Mouse (Mus musculus): ENCODE measurements around the gene Cpsf3. TPM values are rescaled to one million over a fixed set of nuclear protein-coding genes. Genes with fewer than 3 reads are reported as not detected.

The Cpsf3 gene
- polyA plus RNA-seq, 1 experiment from 2014 or later: 122 TPM

DNA sequence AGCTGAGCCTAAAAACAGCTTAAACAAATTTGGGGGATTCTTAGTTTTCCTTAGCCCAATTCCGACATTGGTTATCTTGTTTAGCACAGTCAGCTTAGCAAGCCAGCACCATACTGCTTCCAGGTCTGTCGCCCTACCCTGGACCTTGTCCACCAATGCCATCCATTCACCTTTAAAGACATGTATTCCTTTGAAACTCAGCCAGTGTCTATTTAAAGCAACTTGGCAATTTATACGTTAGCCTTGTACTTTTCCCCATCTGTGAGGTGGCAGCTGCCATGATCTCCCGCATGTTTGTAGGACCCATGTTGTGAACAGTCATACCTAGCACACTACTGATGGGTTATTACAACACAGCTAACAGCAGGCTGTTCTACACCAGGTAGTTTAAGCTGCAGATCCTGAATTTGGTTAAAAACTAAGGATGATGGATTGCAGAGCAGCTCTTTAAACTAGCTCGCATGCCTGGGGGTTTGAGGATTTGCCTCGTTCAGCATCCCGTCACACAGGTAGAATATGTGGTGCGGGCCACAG lies 17.0 kb upstream of the Cpsf3 start:
- 92% methylated on average over 8 of the region's 8 CpGs for WGBS
- Histone ChIP-seq H3K36me3 (peaks cover 98% of the 10 kb centered on the region), H3K27me3 (ENCODE audit: insufficient read depth, poor library complexity, severe bottlenecking) (no peaks in the 10 kb centered on the region), H3K9me3 (no peaks in the 10 kb centered on the region), H3K27ac (no peak overlapping the region), H3K4me1 (replicated peaks) (no peaks in the 10 kb centered on the region), H3K4me3 (no peak overlapping the region)
- no peak for DNase-seq (ENCODE audit: low spot score)

DNA sequence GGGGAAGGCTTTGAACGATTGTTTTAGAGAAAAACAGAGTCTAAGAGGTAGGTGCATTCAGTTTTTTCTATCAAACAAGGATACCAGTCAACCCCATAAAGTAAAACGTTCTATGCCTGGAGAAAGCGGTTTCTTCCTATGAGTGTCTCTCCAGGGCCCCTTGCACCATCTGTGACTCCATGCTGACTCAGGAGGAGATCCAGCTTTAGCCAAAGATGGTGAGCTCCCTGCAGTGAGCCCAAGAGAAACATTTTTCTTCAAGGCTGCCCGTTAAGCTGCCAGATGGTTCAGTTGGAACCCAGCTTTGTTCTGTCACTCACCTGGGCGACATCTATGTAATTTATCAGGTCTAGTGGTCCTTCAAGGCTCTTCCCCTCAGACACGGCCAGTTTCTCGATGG lies 10.7 kb upstream of the Cpsf3 start:
- Histone ChIP-seq H3K4me1 (replicated peaks) (no peaks in the 10 kb centered on the region), H3K27me3 (ENCODE audit: insufficient read depth, poor library complexity, severe bottlenecking) (no peaks in the 10 kb centered on the region), H3K36me3 (peaks cover 47% of the 10 kb centered on the region), H3K4me3 (no peak overlapping the region), H3K27ac (no peak overlapping the region), H3K9me3 (no peaks in the 10 kb centered on the region)
- DNase-seq (ENCODE audit: low spot score): no peak
- WGBS: 83% methylated on average over 7 of the region's 7 CpGs

DNA sequence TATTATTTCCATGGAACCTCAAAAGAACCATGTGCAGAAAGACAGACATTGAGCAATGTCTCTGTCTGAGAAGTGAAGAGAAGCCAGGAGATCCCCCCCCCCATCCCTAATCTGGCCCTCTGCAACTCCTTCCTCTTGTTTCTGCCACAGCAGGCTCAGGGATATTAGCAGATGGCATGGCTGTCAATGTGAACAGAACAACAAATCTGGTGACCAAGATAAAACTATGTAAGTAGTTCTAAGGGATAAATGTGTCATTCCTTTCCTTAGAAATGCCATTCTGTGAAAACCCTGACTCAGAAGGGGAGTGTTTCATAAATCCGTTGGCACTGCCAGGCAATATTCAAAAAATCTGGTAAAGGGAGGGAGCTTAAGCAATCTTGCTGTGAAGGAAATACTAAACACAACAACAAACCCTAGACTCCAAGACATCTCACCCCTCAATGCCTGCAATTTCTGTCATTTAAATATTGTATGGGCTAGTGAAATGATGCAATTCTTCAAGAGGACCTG lies 7.8 kb upstream of the Cpsf3 start:
- H3K9me3 ChIP-seq: no peaks in the 10 kb centered on the region
- no peak overlapping the region for H3K4me3 ChIP-seq
- 81% methylated on average over 1 of the region's 1 CpGs for WGBS
- no peaks in the 10 kb centered on the region for H3K4me1 ChIP-seq (replicated peaks)
- H3K27ac ChIP-seq: no peak overlapping the region
- peaks cover 17% of the 10 kb centered on the region for H3K36me3 ChIP-seq
- H3K27me3 ChIP-seq (ENCODE audit: insufficient read depth, poor library complexity, severe bottlenecking): no peaks in the 10 kb centered on the region
- no peak for DNase-seq (ENCODE audit: low spot score)

DNA sequence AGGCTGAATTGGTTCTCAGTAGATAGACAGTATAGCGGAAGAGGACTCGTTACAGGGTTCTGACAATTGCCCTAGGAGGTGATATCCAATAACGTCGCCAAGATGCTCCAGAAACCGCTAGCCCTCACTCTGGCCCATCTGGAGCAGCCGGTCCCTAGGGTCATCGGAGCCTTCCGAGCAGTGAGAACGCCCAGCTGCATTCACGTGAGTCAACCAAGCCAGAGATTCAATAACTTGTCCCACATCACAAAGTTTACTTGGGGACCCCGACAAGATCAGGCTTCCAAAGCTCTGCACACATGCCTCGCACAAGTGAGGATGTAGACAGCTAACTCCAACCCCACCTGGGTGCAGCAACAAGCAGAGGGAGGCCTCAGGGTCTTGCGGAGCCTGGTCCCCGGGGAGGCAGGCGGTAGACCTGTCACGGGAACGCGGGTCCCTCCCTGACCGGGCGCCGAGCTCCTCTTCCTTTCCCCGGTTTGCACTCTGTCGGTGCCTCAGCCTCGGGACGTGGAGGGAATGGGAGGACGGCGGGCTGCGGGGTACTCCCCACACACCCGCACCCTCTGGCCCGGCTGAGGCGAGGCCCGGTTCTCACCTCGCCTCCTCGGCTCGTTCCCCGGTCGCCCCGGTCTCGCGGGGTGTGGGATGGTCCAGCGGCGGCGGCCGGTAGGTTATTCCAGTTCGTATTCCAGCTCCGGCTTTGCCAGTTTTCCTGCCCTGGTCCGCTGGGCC lies 484 bp downstream of the Cpsf3 start:
- Histone ChIP-seq H3K4me1 (replicated peaks) (peaks cover 17% of the 10 kb centered on the region), H3K27me3 (ENCODE audit: insufficient read depth, poor library complexity, severe bottlenecking) (no peaks in the 10 kb centered on the region), H3K36me3 (peaks cover 23% of the 10 kb centered on the region), H3K4me3 (peak overlapping the region; percentile 85), H3K27ac (peak overlapping the region; percentile 93), H3K9me3 (no peaks in the 10 kb centered on the region)
- under 1% methylated on average over 47 of the region's 47 CpGs for WGBS
- DNase-seq (ENCODE audit: low spot score): no peak

DNA sequence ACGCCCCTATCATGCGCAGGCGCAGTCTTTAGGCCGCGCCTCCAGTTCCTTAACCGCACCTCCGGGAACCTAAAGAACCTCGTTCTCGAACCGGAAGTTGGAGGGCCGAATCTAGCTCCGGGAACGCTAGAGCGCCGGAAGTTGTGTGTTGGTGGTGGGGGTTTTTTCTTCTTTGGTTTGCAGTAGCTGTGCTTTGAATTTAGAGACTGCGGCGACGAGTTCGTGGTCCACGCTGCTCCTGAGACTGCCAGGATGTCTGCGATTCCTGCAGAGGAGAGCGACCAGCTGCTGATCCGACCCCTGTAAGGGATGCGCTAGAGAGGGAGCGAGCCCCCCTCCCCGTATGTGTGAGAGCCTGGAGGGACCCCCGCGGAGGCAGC lies 1.0 kb downstream of the Cpsf3 start, which contains the start of gene Itgb1bp1:
Gene Itgb1bp1 (minus strand): TSS at position 42 of the 380 bp plus-strand sequence.
- under 1% methylated on average over 28 of the region's 28 CpGs for WGBS
- Histone ChIP-seq H3K4me1 (replicated peaks) (peaks cover 17% of the 10 kb centered on the region), H3K9me3 (no peaks in the 10 kb centered on the region), H3K27me3 (ENCODE audit: insufficient read depth, poor library complexity, severe bottlenecking) (no peaks in the 10 kb centered on the region), H3K27ac (peak within 1 kb of the TSS; percentile 93), H3K4me3 (peak within 1 kb of the TSS; percentile 85), H3K36me3 (peaks cover 28% of the 10 kb centered on the region)
- DNase-seq (ENCODE audit: low spot score): peak; percentile 98

DNA sequence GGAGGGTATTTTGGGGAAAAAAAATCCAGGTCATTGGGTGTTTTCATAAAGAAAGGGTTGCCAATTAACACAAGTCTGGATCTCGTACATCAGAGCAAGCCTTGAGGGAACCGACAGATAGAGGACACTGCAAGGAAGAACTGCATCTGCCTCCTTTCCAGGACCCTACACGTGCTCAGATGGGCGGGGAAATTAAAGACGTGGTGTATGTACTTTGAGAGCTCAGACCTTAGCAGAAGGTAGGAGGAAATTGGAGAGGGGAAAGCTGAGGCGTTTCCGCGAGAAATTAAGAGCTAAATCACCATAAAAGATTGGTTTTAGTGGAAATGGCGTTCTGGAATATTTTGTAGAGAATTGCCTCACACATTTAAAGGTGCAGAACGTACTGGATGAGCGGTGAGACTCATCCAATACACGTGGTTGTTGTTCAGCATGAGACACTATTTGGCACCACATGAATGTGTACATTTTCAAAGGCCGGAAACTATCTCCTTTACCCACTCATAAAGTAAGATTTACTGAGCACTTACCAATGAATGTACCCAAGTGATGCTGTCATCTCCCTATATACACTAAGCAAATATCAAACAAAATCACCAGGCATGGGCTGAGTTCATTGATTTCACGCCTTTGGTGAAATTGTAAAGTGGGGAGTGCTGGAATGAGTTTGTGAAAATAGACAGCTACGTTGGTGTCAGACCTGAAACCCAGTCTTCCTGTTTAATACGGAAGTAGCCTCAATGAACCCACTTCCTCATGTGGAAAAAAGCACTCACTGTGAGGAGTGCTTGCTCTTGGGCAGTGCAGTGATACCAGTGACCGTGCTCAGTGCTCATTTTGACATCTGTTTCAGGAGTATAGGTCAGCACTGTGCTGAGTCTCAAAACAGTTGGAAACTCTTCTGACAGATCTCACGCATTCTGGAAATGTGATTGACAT lies 1.8 kb downstream of the Cpsf3 start:
- Histone ChIP-seq H3K27me3 (ENCODE audit: insufficient read depth, poor library complexity, severe bottlenecking) (no peaks in the 10 kb centered on the region), H3K27ac (peak overlapping the region; percentile 93), H3K36me3 (peaks cover 36% of the 10 kb centered on the region), H3K9me3 (no peaks in the 10 kb centered on the region), H3K4me3 (peak overlapping the region; percentile 85), H3K4me1 (replicated peaks) (peaks cover 17% of the 10 kb centered on the region)
- no peak for DNase-seq (ENCODE audit: low spot score)
- 41% methylated on average over 18 of the region's 18 CpGs for WGBS

DNA sequence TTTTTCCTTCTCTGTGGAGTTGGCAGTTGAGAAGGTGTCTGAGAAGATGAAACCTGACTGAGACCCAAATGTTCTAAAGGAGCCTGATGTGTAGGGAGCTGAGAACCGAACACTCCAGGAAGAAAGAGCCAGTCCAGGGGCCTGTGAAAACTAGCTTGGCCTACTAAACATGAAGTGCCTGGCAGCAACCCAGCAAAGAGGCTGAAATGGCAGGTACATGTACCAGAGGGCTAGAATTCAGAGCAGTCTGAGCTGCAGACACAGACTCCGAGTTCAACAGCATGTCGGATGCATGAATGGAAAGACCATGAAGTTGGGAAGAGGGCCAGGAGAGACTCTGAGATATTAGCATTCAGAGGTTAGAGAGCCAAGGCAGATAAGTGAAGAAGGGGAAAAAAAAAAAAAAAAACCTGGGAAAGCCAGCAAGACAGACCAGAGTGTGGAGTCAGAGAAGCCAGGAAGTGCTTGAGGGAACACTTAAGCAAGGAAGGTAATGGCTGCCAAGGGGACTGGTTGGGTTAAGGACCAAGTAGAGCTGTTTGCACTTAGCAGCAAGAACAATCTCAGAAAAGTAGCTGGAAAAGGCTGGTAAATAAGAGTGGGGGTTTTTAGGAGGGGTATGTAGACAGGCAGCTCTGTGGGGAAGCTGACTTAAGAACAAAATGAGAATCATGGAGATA lies 3.7 kb downstream of the Cpsf3 start:
- no peak overlapping the region for H3K27ac ChIP-seq
- no peak for DNase-seq (ENCODE audit: low spot score)
- whole genome bisulfite sequencing: 96% methylated on average over 3 of the region's 3 CpGs
- H3K27me3 ChIP-seq (ENCODE audit: insufficient read depth, poor library complexity, severe bottlenecking): no peaks in the 10 kb centered on the region
- peaks cover 55% of the 10 kb centered on the region for H3K36me3 ChIP-seq
- H3K4me3 ChIP-seq: no peak overlapping the region
- peaks cover 17% of the 10 kb centered on the region for H3K4me1 ChIP-seq (replicated peaks)
- H3K9me3 ChIP-seq: no peaks in the 10 kb centered on the region

DNA sequence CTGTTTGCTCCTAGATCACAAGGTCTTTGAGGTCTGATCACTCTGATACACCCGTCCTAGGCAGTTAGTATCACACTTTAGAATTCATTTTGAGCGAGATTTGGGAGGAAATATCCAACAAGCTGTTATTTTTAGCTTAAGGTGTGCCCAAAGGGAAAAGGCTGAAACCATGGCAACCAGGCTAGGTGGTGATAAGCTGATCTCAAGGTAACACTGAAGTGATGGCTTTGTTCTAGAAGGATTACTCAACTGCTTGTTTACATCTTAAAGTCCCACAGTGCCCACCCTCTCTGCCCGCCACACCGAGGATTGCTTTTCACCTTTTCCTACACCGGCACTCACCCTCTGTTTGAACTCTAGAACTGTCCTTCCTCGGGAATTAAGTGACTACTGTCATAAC lies 4.5 kb downstream of the Cpsf3 start:
- no peak overlapping the region for H3K27ac ChIP-seq
- H3K9me3 ChIP-seq: no peaks in the 10 kb centered on the region
- WGBS: 90% methylated on average over 6 of the region's 6 CpGs
- H3K36me3 ChIP-seq: peaks cover 60% of the 10 kb centered on the region
- H3K27me3 ChIP-seq (ENCODE audit: insufficient read depth, poor library complexity, severe bottlenecking): no peaks in the 10 kb centered on the region
- no peak overlapping the region for H3K4me3 ChIP-seq
- H3K4me1 ChIP-seq (replicated peaks): peaks cover 17% of the 10 kb centered on the region
- DNase-seq (ENCODE audit: low spot score): no peak

DNA sequence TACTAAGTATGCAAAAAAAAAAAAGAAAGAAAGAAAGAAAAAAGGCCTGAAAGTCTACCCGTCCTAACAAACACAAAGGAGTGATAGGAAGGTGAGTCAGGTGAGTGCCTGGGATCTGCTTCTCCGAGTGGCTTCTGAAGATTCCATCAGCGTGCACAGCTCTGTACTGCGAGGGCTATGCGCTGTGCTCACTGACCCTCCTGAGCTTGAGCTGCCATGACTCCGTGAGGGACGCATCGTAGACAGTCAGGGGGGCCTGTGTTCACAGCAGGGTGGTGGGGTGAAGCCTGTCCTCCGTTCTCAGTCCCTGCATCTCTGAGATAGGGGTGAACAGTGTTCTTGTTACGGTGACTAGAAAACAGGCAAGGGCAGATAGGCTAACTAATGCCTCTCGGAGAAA lies 13.7 kb downstream of the Cpsf3 start:
- peaks cover 99% of the 10 kb centered on the region for H3K36me3 ChIP-seq
- no peaks in the 10 kb centered on the region for H3K9me3 ChIP-seq

DNA sequence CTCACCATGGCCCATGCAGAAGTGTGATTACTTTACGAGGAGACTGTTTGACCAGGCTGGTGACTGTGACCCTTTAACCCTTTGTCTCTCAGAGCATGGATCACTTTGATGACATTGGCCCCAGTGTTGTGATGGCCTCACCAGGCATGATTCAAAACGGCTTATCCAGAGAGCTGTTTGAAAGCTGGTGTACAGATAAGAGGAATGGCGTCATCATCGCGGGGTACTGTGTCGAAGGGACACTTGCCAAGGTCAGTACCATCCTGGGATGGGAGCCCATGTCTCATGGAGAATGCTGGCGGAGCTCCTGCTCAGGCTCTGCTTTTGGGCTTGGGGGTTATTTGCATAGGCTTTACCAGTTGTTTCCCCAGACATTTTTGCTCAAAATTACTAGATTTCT lies 16.1 kb downstream of the Cpsf3 start:
- Histone ChIP-seq H3K36me3 (peaks cover 98% of the 10 kb centered on the region), H3K4me3 (no peak overlapping the region), H3K4me1 (replicated peaks) (no peaks in the 10 kb centered on the region), H3K9me3 (no peaks in the 10 kb centered on the region), H3K27ac (no peak overlapping the region), H3K27me3 (ENCODE audit: insufficient read depth, poor library complexity, severe bottlenecking) (no peaks in the 10 kb centered on the region)
- 94% methylated on average over 7 of the region's 7 CpGs for WGBS
- no peak for DNase-seq (ENCODE audit: low spot score)

More for the DNA sequence above, 13.7 kb downstream of the Cpsf3 start:
- Histone ChIP-seq H3K4me3 (no peak overlapping the region), H3K4me1 (replicated peaks) (no peaks in the 10 kb centered on the region), H3K27ac (no peak overlapping the region), H3K27me3 (ENCODE audit: insufficient read depth, poor library complexity, severe bottlenecking) (no peaks in the 10 kb centered on the region)
- 93% methylated on average over 11 of the region's 11 CpGs for WGBS
- DNase-seq (ENCODE audit: low spot score): no peak

DNA sequence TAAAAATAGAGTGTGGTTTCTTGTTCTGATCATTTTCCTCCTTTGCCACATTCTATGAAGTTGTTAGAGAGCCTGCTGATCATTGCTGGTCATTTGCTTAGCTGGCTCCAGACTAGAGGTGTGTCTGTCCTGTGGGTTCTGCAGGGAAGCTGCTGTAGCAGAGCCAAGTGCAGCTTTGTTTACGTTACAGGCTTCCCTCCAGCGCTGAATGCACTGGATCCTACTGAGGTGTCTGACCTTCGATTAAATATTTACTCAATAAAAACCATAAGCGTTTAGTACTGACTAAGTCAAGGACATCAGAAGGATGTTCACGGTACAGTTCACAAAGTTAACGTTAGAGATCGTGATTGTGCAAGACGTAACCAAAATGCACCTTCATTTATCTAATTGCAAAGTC lies 16.7 kb downstream of the Cpsf3 start:
- DNase-seq (ENCODE audit: low spot score): no peak
- Histone ChIP-seq H3K36me3 (peaks cover 98% of the 10 kb centered on the region), H3K27me3 (ENCODE audit: insufficient read depth, poor library complexity, severe bottlenecking) (no peaks in the 10 kb centered on the region), H3K4me3 (no peak overlapping the region), H3K27ac (no peak overlapping the region), H3K4me1 (replicated peaks) (no peaks in the 10 kb centered on the region), H3K9me3 (no peaks in the 10 kb centered on the region)
- 94% methylated on average over 8 of the region's 8 CpGs for WGBS

DNA sequence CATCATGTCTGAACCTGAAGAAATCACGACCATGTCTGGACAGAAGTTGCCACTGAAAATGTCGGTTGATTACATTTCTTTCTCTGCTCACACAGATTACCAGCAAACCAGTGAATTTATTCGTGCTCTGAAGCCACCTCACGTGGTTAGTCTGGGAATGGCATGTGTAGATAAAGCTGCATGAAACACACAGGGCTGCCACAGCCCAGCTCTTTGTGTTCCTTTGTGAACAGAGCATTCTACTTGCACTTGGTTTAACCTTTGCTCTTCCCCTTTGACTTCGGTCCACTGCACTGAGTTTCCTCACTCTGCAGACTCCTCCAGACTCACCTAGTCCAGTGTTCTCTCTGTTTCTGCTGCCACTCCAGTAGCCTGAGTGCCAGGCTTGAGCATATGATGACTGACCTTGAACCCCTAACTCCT lies 17.2 kb downstream of the Cpsf3 start:
- no peaks in the 10 kb centered on the region for H3K4me1 ChIP-seq (replicated peaks)
- no peak for DNase-seq (ENCODE audit: low spot score)
- H3K9me3 ChIP-seq: no peaks in the 10 kb centered on the region
- WGBS: 83% methylated on average over 5 of the region's 5 CpGs
- no peaks in the 10 kb centered on the region for H3K27me3 ChIP-seq (ENCODE audit: insufficient read depth, poor library complexity, severe bottlenecking)
- no peak overlapping the region for H3K27ac ChIP-seq
- H3K36me3 ChIP-seq: peaks cover 98% of the 10 kb centered on the region
- no peak overlapping the region for H3K4me3 ChIP-seq
